Mouse (Mus musculus): ENCODE data around the gene Cnnm2.
A peak's percentile ranks its signal among the peaks of the same experiment; 100 is the strongest.

DNA sequence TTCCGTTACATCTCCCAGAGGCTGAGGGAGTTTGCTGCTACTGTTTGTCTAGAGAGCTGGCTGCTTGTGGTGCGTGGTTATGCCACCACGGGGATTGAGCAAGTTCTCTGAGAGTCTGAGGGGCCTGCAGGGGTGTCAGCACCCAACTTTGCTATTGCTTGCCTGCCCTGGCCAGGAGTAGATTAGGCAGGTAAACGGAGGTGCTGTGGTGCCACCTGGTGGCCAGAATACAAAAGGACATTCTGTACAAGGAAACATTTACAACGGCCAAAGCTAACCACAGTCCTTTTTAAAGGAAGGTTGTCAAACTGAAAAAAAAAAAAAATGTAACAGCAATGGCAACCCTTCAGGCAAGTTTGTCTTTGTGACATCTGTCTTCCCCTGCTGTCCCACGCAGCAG, 108.1 kb downstream of the Cnnm2 start:
- TF ChIP-seq EP300 (IDR thresholded peaks at IDR 0.05) (no peak), CTCF (IDR thresholded peaks at IDR 0.05) (peak; percentile 93)
